Mouse (Mus musculus) intestine, embryonic 14.5 days (tissue): ENCODE results near the gene Mapkapk2. TPM values are rescaled to one million over a fixed set of nuclear protein-coding genes. Genes with fewer than 3 reads are reported as not detected.
A peak's percentile ranks its signal among the peaks of the same experiment; 100 is the strongest.

Experiments used
- ATAC-seq: fragments of 200-750 bp; cut with Nextera tagmentation; replicated peaks from 2 replicates; pipeline ENCODE4 v1.8.0; 2017; ENCODE audit warnings: low read depth, moderate number of reproducible peaks, moderate TSS enrichment, moderate library complexity; ENCODE audit not compliant: low FRiP score, low TSS enrichment
- DNase-seq: peaks from one replicate; pipeline ENCODE4 v3.0.0-alpha.2; 2018; ENCODE audit warnings: low spot score
- H3K27ac ChIP-seq: fragments of 300-500 bp; sonication (generic); 2 replicates; pipeline ENCODE4 v1.5.1; 2014; ENCODE audit warnings: low read depth, mild to moderate bottlenecking, control low read depth
- H3K27me3 ChIP-seq: fragments of 300-500 bp; sonication (generic); replicated peaks from 2 replicates; pipeline ENCODE4 v1.6.1; 2014; ENCODE audit warnings: low read length, control low read depth; ENCODE audit not compliant: control insufficient read depth, insufficient read depth
- H3K36me3 ChIP-seq: fragments of 300-500 bp; sonication (generic); 2 replicates; pipeline ENCODE4 v1.6.1; 2014; ENCODE audit warnings: low read length, control low read depth; ENCODE audit not compliant: control insufficient read depth, insufficient read depth
- H3K4me1 ChIP-seq: fragments of 300-500 bp; sonication (generic); replicated peaks from 2 replicates; pipeline ENCODE4 v1.6.1; 2014; ENCODE audit warnings: low read length, control low read depth, mixed read lengths; ENCODE audit not compliant: control insufficient read depth, insufficient read depth
- H3K4me2 ChIP-seq: fragments of 300-500 bp; sonication (generic); 2 replicates; pipeline ENCODE4 v1.6.1; 2014; ENCODE audit warnings: low read length
- H3K4me3 ChIP-seq: fragments of 300-500 bp; sonication (generic); 2 replicates; pipeline ENCODE4 v1.5.1; 2014; ENCODE audit warnings: low read depth, low read length, control low read depth, mixed read lengths
- H3K9ac ChIP-seq: fragments of 300-500 bp; sonication (generic); 2 replicates; pipeline ENCODE4 v1.6.1; 2014; ENCODE audit warnings: mild to moderate bottlenecking, low read length
- H3K9me3 ChIP-seq: fragments of 300-500 bp; sonication (generic); 2 replicates; pipeline ENCODE4 v1.6.1; 2016; ENCODE audit warnings: low read length, control low read depth; ENCODE audit not compliant: control insufficient read depth
- WGBS: fragments of 180-500 bp; shearing (Covaris S2); extraction: QIAGEN DNeasy Blood & Tissue Kit; methylation state at CpG from one replicate; pipeline ENCODE4 v1.1.7; 2014; 5-methylcytosine and 5-hydroxymethylcytosine counted together
- polyA plus RNA-seq: library from polyadenylated mRNA; unstranded; fragments of >200 nt; fragmentation: Nextera tagmentation; extraction: Ambion mirVana; gene quantifications from 2 replicates; pipeline ENCODE4 v1.2.1, GENCODE M21; 2014

Mapkapk2 gene
- polyA plus RNA-seq, 1 experiment from 2014 or later: 62.4 TPM

DNA sequence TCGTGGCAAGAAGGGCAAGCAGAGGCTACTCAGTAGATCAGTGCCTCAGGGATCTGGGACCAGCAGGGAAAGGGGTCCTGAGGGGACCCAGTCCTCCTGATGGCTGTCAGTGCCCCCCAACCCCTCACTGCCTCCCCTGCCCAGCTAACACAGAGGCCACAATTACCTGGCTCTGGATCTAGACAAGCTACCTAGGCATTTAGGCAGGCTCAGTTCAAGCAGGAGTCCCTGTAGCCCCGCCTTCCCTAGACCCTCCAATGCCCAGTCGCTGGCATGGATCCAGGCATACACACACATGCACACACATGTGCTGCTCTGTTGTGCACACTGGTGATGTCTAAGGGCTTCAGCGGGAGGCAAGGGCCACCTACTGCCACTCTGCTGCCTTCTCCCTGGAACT, 43.4 kb downstream of the Mapkapk2 start:
- H3K27ac ChIP-seq: no peak overlapping the region
- H3K27me3 ChIP-seq: no peaks in the 10 kb centered on the region
- no peak overlapping the region for H3K4me3 ChIP-seq
- no peak overlapping the region for H3K4me2 ChIP-seq
- peaks cover 16% of the 10 kb centered on the region for H3K4me1 ChIP-seq
- DNase-seq (no peak), ATAC-seq (no peak)
- no peak overlapping the region for H3K9ac ChIP-seq
- H3K9me3 ChIP-seq: no peaks in the 10 kb centered on the region
- WGBS: 85% methylated on average over 4 of the region's 4 CpGs
- H3K36me3 ChIP-seq: peaks cover 53% of the 10 kb centered on the region

DNA sequence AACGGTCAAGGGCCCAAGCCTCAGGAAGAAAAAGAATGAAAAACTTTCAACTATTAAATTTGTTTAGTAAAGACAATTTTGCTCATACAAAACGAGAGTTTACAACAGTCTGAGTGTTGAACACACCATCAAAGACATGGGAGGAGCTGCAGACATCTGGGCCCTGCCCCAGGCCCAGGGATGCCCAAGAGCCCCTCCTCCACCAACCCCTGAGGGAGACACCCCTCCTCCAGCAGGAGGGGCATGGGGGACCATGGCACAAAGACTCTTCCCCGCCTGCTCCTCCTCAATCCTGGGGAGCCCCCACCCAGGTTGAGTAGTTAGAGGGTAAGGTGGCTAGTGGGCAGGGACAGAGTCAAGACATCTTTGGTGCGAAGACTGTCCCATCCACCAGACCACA, 44.0 kb downstream of the Mapkapk2 start:
- H3K4me1 ChIP-seq: peaks cover 11% of the 10 kb centered on the region
- H3K9ac ChIP-seq: no peak overlapping the region
- no peak overlapping the region for H3K4me2 ChIP-seq
- H3K4me3 ChIP-seq: no peak overlapping the region
- no peak for DNase-seq
- H3K9me3 ChIP-seq: no peaks in the 10 kb centered on the region
- H3K27ac ChIP-seq: no peak overlapping the region
- 65% methylated on average over 4 of the region's 4 CpGs for WGBS
- ATAC-seq: no peak; the same call in 1 of the 2 replicates
- peaks cover 53% of the 10 kb centered on the region for H3K36me3 ChIP-seq
- no peaks in the 10 kb centered on the region for H3K27me3 ChIP-seq

DNA sequence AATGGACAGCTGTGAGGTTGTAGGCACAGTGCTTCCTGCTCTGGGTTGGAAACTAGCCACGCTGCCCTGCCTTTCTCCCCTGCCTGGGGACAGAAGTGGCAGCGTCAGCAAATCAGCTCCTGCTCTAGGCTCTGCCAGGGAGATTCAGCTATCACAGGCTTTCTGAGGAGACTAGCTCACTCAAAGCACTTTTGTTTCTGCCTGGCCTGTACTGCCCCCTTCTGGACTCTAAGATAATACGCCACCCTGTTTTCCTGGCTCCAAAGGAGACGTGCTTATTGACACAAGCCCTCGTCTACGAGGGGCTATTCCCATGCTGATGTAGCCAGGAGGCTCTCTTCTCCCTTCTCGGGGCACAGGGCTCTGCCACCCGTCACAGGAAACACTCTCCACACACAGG, 44.4 kb downstream of the Mapkapk2 start:
- Histone ChIP-seq H3K27me3 (no peaks in the 10 kb centered on the region), H3K4me2 (no peak overlapping the region), H3K4me3 (no peak overlapping the region), H3K9ac (no peak overlapping the region), H3K27ac (no peak overlapping the region), H3K36me3 (peaks cover 51% of the 10 kb centered on the region), H3K4me1 (peaks cover 7% of the 10 kb centered on the region), H3K9me3 (no peaks in the 10 kb centered on the region)
- ATAC-seq: 0 out of 2 replicates have a peak, but pooled peaks have one; percentile 20
- WGBS: 8% methylated on average over 8 of the region's 8 CpGs
- DNase-seq: peak; percentile 72

DNA sequence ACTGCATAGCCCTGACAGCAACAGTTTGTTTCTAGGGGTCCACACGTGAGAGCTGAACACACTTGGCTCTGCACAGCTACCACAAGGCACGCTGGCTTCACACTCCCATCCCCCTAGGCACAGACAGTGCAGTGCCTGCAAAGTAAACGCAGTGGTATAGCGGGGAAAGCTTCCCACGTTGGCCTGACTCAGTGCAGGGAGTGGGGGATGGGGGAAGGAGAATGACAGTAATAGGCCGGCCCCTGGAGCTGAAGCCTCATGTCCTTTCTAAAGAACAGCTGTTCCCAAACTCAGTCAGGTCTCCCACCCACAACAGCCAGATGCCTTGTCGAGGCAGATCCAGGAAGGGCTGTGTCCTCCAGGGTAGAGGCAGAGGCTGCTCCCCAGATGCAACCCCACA, 46.6 kb downstream of the Mapkapk2 start:
- no peak for DNase-seq
- no peak overlapping the region for H3K27ac ChIP-seq
- no peak overlapping the region for H3K4me3 ChIP-seq
- no peak overlapping the region for H3K4me2 ChIP-seq
- H3K9ac ChIP-seq: no peak overlapping the region
- peaks cover 7% of the 10 kb centered on the region for H3K4me1 ChIP-seq
- 35% methylated on average over 7 of the region's 7 CpGs for WGBS
- ATAC-seq: no peak
- H3K36me3 ChIP-seq: peaks cover 30% of the 10 kb centered on the region
- H3K27me3 ChIP-seq: no peaks in the 10 kb centered on the region
- H3K9me3 ChIP-seq: no peaks in the 10 kb centered on the region

DNA sequence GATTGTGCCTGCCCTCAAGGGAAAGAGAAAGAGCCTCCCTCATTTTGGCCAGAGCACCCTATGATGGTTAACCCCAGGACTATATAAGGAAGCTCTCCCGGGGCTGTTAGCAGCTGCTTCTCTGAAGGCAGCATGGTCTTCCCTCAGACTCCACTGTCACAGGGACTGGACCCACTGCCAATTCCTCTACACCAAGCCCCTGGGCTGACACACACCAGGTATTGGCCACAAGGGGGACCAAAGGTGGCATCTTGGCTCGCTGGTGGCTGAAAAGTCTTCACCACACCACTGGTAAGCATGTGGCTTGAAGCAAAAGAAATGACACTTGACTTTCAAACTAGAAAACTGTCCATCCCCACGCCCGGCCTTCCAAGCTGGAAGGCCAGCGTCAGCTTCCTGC, 47.0 kb downstream of the Mapkapk2 start:
- Histone ChIP-seq H3K9me3 (no peaks in the 10 kb centered on the region), H3K4me1 (peaks cover 7% of the 10 kb centered on the region), H3K4me2 (no peak overlapping the region), H3K27ac (no peak overlapping the region), H3K4me3 (no peak overlapping the region), H3K27me3 (no peaks in the 10 kb centered on the region), H3K36me3 (peaks cover 25% of the 10 kb centered on the region), H3K9ac (no peak overlapping the region)
- 91% methylated on average over 5 of the region's 5 CpGs for WGBS
- ATAC-seq (no peak), DNase-seq (no peak)

DNA sequence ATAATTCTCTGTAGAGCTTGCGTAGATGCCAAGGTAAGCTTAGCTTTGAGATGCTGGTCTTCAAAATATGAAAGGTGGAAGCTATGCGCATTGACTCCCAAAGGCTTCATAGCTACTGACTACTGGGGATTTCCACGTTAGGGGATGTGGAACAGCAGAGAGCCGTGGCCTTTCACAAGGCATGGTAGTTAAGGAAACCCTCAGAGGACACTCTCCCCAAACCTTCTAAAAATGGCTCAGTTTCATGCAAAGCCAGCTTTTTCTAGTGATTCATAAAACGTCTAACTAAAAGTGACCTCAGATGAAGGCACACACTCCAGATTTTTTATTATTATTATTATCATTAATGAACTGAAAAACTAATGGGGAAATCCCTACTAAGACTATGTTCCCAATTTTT, 47.6 kb downstream of the Mapkapk2 start:
- WGBS: 93% methylated on average over 5 of the region's 5 CpGs
- Histone ChIP-seq H3K9ac (no peak overlapping the region), H3K9me3 (no peaks in the 10 kb centered on the region), H3K27me3 (no peaks in the 10 kb centered on the region), H3K4me3 (no peak overlapping the region), H3K4me1 (peaks cover 7% of the 10 kb centered on the region), H3K27ac (no peak overlapping the region), H3K4me2 (no peak overlapping the region), H3K36me3 (peaks cover 19% of the 10 kb centered on the region)
- no peak for ATAC-seq
- DNase-seq: no peak

DNA sequence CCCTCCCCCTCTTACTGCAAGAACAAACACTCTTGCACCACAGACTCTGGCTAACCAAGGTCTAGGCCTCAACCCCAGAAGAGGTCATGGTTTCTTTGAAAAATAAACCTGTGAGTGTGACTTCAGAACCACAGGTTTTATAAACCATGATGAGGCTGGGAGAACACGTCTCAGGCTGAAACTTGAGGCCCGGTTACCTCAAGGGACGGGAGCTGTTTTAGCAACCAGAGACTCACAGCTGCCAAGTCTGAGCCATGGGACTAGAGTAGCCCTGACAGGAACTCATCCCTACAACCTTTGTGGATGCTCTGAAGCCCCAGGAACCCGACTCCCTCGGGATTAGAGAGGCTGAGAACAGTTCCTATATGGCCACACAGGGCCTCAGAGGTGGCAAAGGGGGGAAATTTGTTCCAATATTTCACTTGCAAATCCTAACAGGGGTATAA, 48.2 kb downstream of the Mapkapk2 start:
- Histone ChIP-seq H3K27ac (no peak overlapping the region), H3K27me3 (no peaks in the 10 kb centered on the region), H3K36me3 (peaks cover 13% of the 10 kb centered on the region), H3K9me3 (no peaks in the 10 kb centered on the region), H3K4me1 (peaks cover 7% of the 10 kb centered on the region), H3K9ac (no peak overlapping the region), H3K4me3 (no peak overlapping the region), H3K4me2 (no peak overlapping the region)
- WGBS: 73% methylated on average over 5 of the region's 5 CpGs
- no peak for ATAC-seq
- DNase-seq: no peak

DNA sequence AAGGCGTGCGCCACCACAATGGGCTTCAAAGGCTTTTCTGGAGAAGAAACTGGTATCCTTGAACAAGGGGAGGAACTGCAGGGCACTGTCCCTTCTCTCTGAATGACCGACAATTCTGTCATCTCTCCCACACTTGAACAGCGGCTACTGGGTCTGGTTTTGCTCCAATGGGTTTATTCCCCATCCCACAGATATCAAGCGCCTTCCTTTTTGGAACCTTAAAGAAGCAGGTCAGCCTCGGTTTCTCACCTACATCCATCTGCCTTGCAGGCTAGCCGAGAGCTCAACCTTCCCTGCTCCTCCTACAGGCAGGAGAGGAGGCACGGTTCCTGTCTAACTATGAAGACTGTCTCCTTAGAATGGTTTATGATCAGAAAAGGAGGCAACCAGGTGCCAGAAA, 48.7 kb downstream of the Mapkapk2 start:
- H3K4me2 ChIP-seq: no peak overlapping the region
- H3K9ac ChIP-seq: no peak overlapping the region
- H3K9me3 ChIP-seq: no peaks in the 10 kb centered on the region
- ATAC-seq (no peak), DNase-seq (no peak)
- no peaks in the 10 kb centered on the region for H3K27me3 ChIP-seq
- H3K4me1 ChIP-seq: peaks cover 7% of the 10 kb centered on the region
- H3K36me3 ChIP-seq: peaks cover 9% of the 10 kb centered on the region
- H3K27ac ChIP-seq: no peak overlapping the region
- no peak overlapping the region for H3K4me3 ChIP-seq
- WGBS: 78% methylated on average over 8 of the region's 8 CpGs

DNA sequence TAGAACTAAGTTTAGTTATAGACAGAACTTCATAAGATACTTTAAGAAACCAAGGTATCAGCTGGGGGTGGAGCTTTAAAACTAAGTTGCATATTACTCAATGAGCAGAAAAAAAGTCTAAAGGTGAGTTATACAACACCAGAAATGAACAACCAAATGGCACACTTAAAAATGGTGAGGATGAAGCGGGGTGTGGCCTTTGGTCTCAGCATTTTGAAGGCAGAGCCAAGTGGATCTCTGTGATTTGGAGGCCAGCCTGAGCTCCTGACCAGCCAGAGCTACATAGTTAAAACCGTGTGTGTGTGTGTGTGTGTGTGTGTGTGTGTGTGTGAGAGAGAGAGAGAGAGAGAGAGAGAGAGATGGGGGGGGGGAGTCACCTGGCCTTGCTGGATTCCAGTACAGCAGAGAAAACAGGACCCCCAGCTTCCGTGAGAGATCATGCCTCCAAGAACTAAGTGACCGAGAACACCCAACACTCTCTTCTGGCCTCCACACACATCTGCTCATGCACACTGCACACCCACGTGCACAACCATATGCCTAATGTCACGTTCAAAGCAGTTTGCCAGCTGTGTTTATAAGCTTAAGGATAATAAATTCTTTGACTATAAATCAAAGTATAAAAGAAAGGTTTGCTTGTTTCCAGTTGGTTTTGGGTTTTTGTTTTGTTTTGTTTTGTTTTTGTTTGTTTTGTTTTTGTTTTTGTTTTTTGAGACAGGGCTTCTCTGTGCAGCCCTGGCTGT, 49.3 kb downstream of the Mapkapk2 start:
- no peak for DNase-seq

More for the DNA sequence above, 49.3 kb downstream of the Mapkapk2 start:
- Histone ChIP-seq H3K4me2 (no peak overlapping the region), H3K9ac (no peak overlapping the region), H3K27me3 (no peaks in the 10 kb centered on the region), H3K4me3 (no peak overlapping the region), H3K27ac (no peak overlapping the region), H3K36me3 (peaks cover 6% of the 10 kb centered on the region), H3K9me3 (no peaks in the 10 kb centered on the region), H3K4me1 (peaks cover 7% of the 10 kb centered on the region)
- WGBS: 47% methylated on average over 6 of the region's 6 CpGs
- ATAC-seq: no peak
